Mouse (Mus musculus) spleen, postnatal 4 days (tissue): ENCODE data around the gene Tmem183a.

Experiments used
- DNase-seq, 2 experiments: peaks; one replicate each; pipeline ENCODE4 v3.0.0; 2022; ENCODE audit warnings: low spot score in 2 of 2

Tmem183a gene

GRCm38 (mm10) chr1:134344005-134344950 lies 17.5 kb downstream of the Tmem183a start:
- peak; percentile 84 to 92 for DNase-seq

DNA sequence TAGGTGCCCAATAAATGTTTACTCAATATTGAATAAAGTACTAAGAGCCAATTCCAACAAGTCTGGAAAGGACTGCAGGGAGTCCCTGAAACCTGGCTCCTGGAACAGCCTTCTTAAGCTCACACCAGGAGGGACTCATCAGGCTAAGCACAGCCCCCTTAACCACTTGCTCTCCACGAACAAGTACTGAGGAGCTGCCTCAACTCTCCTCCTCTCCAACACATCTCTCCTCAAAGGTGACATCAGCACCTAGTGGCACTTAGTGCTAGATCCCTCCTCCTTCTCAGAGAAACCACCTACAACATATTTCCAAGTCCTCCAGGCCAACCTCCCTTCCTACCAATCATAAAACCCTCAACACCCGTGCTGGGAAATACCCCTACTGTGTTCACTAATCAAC lies 18.2 kb downstream of the Tmem183a start:
- peak in 1 of 2 experiments; percentile 50 for DNase-seq

DNA sequence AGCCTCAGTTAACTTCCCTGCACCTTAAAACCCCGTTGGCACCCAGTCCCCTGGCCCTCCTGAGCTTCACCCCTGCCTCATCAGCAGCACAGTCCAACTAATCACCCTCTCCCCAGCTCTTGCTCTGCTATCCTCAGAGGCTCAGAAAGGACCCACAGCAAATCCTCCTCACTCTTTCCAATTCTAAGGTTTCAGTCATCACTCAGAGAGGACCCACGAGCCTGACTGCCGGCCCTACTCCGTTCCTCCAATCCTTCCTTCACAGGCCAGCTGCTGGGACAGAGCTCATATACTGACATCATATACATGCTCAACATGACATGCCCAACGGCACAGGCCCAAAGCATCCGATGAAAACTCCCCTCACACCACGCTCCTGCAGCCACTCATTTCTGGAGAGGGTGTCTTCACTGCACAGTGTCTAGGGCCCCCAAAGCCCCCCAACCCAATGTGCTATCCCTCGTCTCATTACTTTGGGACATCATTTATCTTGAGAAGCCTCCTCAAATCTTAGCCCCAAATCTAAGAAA lies 18.9 kb downstream of the Tmem183a start:
- DNase-seq = peak in 1 of 2 experiments; percentile 56

- DNase-seq = peak in 1 of 2 experiments; percentile 53
Observed at GRCm38 (mm10) chr1:134342278-134342664, 19.5 kb downstream of the Tmem183a start.

- peak in 1 of 2 experiments; percentile 55 for DNase-seq
Observed at GRCm38 (mm10) chr1:134341641-134342277, 20.0 kb downstream of the Tmem183a start.

- DNase-seq = no peak
Observed at GRCm38 (mm10) chr1:134339757-134340619, 21.8 kb downstream of the Tmem183a start.

- no peak for DNase-seq
Observed at GRCm38 (mm10) chr1:134339162-134339561, 22.6 kb downstream of the Tmem183a start.

DNA sequence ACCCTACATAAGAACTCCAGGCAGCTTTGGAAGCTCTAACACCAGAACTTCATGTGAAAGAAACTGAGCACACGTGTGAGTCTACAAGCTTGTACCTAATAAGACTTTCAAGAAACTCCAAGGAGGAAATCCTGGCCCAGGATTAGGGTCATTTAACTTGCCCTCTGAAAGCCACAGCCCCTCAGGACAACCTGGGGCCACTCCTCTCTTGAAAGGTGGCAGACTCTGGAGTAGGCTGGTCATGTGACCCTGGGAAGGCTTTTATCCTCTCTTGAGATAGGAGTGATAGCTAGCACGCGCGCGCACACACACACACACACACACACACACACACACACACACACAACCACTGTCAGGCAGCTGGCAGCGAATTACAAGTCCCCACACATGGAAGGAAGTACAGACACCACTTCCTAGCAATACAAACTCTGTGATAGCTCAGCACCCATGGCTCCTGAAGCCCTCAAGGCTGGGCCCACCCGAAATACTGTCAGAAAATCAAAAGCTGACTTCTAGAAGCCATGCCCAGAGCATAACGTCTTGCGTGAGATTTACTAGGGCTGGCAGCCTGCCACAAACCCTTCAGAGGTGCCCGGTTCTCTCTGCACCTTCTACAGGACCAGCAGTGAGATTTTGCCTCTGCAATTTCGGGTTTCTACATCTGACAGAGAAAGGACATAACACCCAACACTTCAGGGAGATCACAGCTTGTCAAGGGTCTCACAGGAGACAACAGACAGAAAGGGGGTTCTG lies 24.6 kb downstream of the Tmem183a start:
- no peak for DNase-seq

DNA sequence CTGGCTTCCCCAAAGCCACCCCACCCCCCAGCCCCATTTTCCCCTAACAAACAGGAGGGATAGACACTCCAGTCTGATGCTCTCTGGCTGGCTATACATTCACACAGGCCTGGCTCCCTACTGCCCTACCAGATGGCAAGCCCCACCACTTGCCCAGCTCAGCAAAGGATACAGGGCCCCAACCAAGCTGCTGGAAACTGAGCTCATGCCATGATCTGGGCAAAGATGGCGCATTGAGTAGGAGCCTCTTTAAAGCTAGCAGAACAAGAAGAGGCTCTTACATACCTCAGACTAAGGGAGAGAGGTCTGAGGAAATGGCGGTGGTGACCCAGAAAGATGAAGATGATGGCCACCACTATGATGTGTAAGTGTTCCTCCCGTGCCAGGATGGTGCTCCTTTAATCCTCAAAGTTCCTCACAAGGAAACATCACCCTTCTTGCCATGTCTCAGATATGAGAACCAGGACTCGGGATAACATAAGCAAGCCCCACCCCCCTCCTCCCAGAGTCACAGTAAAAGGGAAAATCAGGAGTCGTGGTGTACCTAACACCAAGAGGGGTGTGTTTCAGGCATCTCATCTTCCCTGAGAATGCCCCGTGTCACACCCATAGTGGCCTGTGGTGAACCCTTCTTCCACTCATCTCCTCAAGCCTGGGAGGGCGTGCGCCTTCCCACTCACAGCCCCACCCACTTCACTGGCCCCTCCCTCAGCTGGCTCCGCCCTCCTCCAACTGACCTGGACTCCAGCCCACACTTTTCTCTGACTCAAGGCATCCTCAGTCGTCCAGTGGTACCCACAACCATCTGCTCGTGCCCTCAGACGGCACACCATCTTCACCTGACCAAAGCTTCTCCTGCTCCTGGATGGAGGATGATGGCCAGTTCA lies 25.6 kb downstream of the Tmem183a start:
- no peak for DNase-seq

GRCm38 (mm10) chr1:134335211-134335923 lies 26.4 kb downstream of the Tmem183a start:
- DNase-seq = no peak

- DNase-seq = no peak
Observed at GRCm38 (mm10) chr1:134334111-134334827, 27.5 kb downstream of the Tmem183a start.

GRCm38 (mm10) chr1:134333371-134334110 lies 28.2 kb downstream of the Tmem183a start:
- no peak for DNase-seq

DNA sequence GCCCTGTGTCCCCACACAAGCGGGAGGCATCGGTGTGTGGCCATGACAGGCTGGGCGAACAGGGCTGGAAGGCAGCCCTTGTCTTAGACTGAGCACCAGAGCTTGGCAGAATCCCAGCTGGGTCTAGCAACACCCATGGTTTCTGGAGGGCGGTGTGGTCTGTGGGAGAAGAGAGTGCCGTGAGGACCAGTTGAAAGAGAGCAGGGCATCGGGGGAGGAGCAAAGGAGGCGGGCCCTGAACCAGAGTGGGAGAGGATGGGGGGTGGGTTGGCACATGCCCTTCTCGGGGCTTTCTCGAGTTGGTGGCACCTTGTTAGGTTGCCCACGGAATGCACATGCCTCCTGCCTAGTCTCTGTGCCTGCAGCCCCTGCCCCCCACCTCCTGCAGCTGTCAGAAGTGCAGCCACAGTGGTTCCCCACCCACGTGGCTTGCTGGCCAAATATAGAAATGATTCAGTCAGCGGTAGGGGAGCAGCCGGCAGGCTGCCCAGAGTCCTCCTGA lies 29.0 kb downstream of the Tmem183a start, which contains the start of gene Ppfia4:
TSS of gene Ppfia4 (minus strand) at position 159 of the 502 bp plus-strand sequence.
- no peak for DNase-seq

- DNase-seq = peak; percentile 69 to 90
Observed at GRCm38 (mm10) chr1:134331879-134332635, 29.7 kb downstream of the Tmem183a start.

DNA sequence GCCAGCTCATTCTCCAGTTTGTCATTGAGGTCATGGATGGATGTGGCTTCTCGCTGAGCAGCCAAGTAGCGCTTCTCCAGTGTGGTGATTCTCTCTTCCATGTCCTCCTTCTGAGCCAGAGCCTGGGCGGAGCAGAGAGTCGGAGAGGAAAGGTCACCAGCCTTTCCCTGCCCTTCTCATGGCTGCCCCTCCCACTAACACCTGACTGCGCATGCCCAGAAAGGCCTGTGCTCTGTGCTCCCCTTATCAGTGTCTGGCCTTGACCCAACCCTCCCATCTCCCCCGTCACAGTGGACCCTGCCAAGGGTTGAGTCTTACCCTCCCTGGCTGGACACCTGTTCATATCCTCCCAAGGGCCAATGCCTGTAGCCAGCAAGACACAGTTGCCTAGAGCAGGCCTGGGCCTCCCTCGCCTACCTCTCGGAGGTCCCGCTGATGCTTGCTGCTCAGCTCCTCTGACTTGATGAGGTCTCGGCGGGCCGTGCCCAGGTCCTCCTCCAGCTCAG lies 34.9 kb downstream of the Tmem183a start:
- DNase-seq = no peak

GRCm38 (mm10) chr1:134322591-134322990 lies 39.2 kb downstream of the Tmem183a start:
- DNase-seq = no peak
